Mouse (Mus musculus): ENCODE measurements around the gene Smap2. TPM values are rescaled to one million over a fixed set of nuclear protein-coding genes. Genes with fewer than 3 reads are reported as not detected.

Smap2 gene
- polyA plus RNA-seq, 1 experiment from 2014 or later, result 22.7 TPM

DNA sequence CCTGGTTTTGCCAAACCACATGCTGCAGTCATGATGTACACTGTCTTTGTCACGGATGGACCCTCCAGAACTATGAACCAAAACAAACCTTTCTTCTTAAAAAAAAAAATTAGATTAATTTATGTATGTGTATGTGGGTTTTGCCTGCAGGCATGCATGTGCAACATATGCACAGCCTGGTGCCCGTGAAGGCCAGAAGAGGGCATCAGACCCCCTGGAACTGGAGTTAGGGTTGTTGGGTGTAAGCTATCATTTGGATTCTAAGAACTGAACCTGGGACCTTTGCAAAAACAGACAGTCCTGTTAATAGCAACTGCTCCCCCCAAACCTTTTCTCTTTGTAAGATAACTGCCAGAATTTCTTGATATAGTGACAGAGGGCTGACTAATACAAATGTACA is 16.0 kb downstream of the Smap2 start:
- ATAC-seq, result no peak
- 84% methylated on average over 2 of the region's 2 CpGs for WGBS
- H3K27ac ChIP-seq, result no peak overlapping the region

GRCm38 (mm10) chr4:120995911-120996310 is 21.1 kb downstream of the Smap2 start:
- H3K36me3 ChIP-seq (ENCODE audit: poor library complexity, severe bottlenecking), result no peaks in the 10 kb centered on the region
- no peak for ATAC-seq
- H3K9ac ChIP-seq, result no peak overlapping the region
- H3K4me3 ChIP-seq, result no peak overlapping the region
- 69% methylated on average over 1 of the region's 1 CpGs for WGBS
- no peaks in the 10 kb centered on the region for H3K27me3 ChIP-seq
- H3K27ac ChIP-seq, result no peak overlapping the region
- H3K4me2 ChIP-seq, result no peak overlapping the region
- H3K9me3 ChIP-seq (replicated peaks), result no peaks in the 10 kb centered on the region
- no peaks in the 10 kb centered on the region for H3K4me1 ChIP-seq

More for the DNA sequence above, 16.0 kb downstream of the Smap2 start:
- Histone ChIP-seq H3K27me3 (no peaks in the 10 kb centered on the region), H3K4me2 (no peak overlapping the region), H3K9me3 (replicated peaks) (no peaks in the 10 kb centered on the region), H3K36me3 (ENCODE audit: poor library complexity, severe bottlenecking) (no peaks in the 10 kb centered on the region), H3K9ac (no peak overlapping the region), H3K4me3 (no peak overlapping the region), H3K4me1 (peaks cover 34% of the 10 kb centered on the region)

DNA sequence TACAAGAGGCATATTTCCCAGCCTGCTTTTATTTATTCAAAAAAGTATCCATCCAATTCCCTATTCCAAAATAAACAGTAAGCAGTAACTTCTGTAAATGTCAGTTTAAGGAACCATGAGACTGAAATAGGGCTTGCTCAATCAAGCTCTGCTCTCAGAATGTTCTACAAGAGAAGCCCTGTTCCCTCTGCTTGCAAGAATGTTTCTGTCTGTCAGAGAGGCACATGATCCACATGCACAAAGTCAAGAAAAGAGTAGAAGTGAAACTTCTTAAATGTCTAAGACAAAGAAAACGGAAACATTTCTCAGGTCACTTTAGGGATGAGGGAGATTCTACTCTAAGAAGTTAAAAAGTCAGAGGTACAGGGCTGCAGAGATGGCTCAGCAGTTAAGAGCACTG is 24.0 kb downstream of the Smap2 start:
- no peaks in the 10 kb centered on the region for H3K4me1 ChIP-seq
- no peak for ATAC-seq
- H3K4me3 ChIP-seq, result no peak overlapping the region
- H3K9me3 ChIP-seq (replicated peaks), result peaks cover 3% of the 10 kb centered on the region; the same call in 1 of the 2 replicates
- H3K4me2 ChIP-seq, result no peak overlapping the region
- WGBS, result 85% methylated on average over 1 of the region's 1 CpGs
- no peaks in the 10 kb centered on the region for H3K27me3 ChIP-seq
- H3K9ac ChIP-seq, result no peak overlapping the region
- H3K36me3 ChIP-seq (ENCODE audit: poor library complexity, severe bottlenecking), result no peaks in the 10 kb centered on the region
- no peak overlapping the region for H3K27ac ChIP-seq

DNA sequence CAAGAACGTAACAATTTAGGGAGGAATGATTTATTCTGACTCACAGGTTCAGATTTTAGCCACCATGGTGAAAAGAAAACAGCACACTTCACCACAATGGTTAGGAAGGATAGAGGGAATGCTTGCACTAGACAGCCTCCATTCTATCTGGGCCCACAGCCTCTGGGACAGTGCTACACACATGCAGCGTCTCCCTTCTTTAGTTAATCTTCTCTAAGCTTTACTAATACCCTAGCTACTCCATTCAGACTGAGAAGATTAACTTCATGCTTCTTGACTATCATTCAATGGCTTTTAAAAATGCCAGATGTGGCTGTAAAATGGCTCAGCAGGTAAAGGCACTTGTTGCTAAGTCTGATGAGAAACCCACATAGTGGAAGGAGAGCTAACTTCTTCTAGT is 24.8 kb downstream of the Smap2 start:
- H3K4me1 ChIP-seq, result no peaks in the 10 kb centered on the region
- H3K27me3 ChIP-seq, result no peaks in the 10 kb centered on the region
- H3K9ac ChIP-seq, result no peak overlapping the region
- ATAC-seq, result no peak
- H3K9me3 ChIP-seq (replicated peaks), result peaks cover 3% of the 10 kb centered on the region; the same call in 1 of the 2 replicates
- 34% methylated on average over 2 of the region's 2 CpGs for WGBS
- no peaks in the 10 kb centered on the region for H3K36me3 ChIP-seq (ENCODE audit: poor library complexity, severe bottlenecking)
- H3K27ac ChIP-seq, result no peak overlapping the region
- no peak overlapping the region for H3K4me2 ChIP-seq
- no peak overlapping the region for H3K4me3 ChIP-seq

DNA sequence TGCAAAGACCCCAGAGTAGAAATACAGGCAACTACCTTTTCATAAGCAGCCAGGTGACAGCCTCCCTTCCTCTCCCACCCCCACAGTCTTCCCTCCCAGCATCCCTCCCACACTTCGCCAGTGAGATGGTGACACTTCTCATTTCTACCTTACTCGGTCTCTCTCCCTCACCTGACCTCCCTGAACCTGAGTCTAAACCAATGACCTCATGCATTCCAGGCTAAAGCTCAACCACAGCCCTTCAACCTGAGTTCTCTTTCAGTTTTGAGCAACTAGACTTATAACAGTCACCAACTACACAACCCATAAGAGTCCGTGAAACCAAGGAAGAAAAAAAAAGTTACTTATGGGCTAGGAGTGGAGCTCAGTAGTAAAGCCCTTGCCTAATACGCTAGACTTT is 29.7 kb downstream of the Smap2 start:
- Histone ChIP-seq H3K4me3 (no peak overlapping the region), H3K9me3 (replicated peaks) (peaks cover 3% of the 10 kb centered on the region; the same call in 1 of the 2 replicates), H3K4me2 (no peak overlapping the region), H3K4me1 (no peaks in the 10 kb centered on the region), H3K9ac (no peak overlapping the region), H3K27me3 (no peaks in the 10 kb centered on the region), H3K36me3 (ENCODE audit: poor library complexity, severe bottlenecking) (peaks cover 4% of the 10 kb centered on the region; the same call in 1 of the 2 replicates), H3K27ac (no peak overlapping the region)
- 84% methylated on average over 4 of the region's 4 CpGs for WGBS
- no peak for ATAC-seq

- no peak overlapping the region for H3K4me2 ChIP-seq
- H3K27ac ChIP-seq, result no peak overlapping the region
- ATAC-seq, result peak; percentile 58; the same call in 1 of the 2 replicates
- H3K4me3 ChIP-seq, result no peak overlapping the region
- H3K9ac ChIP-seq, result no peak overlapping the region
- no peaks in the 10 kb centered on the region for H3K27me3 ChIP-seq
- 37% methylated on average over 6 of the region's 6 CpGs for WGBS
- peaks cover 4% of the 10 kb centered on the region; the same call in 1 of the 2 replicates for H3K36me3 ChIP-seq (ENCODE audit: poor library complexity, severe bottlenecking)
- peaks cover 3% of the 10 kb centered on the region; the same call in 1 of the 2 replicates for H3K9me3 ChIP-seq (replicated peaks)
- H3K4me1 ChIP-seq, result no peaks in the 10 kb centered on the region
These were observed 30.6 kb downstream of the Smap2 start for GRCm38 (mm10) chr4:120986446-120986845.

- Histone ChIP-seq H3K9me3 (replicated peaks) (no peaks in the 10 kb centered on the region), H3K9ac (no peak overlapping the region), H3K36me3 (ENCODE audit: poor library complexity, severe bottlenecking) (peaks cover 21% of the 10 kb centered on the region), H3K4me1 (no peaks in the 10 kb centered on the region), H3K4me2 (no peak overlapping the region), H3K4me3 (no peak overlapping the region), H3K27ac (no peak overlapping the region), H3K27me3 (no peaks in the 10 kb centered on the region)
- WGBS, result 93% methylated on average over 3 of the region's 3 CpGs
- no peak for ATAC-seq
These were observed 38.8 kb downstream of the Smap2 start for GRCm38 (mm10) chr4:120978221-120978620.

DNA sequence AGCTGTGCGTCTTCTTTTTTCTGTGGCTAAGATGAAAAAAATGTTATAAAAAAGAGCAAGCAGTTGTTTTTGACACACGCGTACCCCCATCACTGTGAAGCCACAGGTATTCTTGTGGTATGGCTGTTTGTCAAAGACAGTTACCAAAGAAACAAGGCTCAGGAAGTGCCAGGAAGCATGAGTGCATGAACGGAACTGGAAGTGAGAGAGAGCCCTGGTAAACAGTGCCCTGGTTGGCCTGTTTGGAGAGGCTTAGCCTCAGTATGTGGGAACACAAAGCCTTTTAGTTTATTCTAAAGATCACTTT is 41.7 kb downstream of the Smap2 start:
- Histone ChIP-seq H3K4me2 (no peak overlapping the region), H3K4me1 (no peaks in the 10 kb centered on the region), H3K27me3 (no peaks in the 10 kb centered on the region), H3K9ac (no peak overlapping the region), H3K4me3 (no peak overlapping the region), H3K36me3 (ENCODE audit: poor library complexity, severe bottlenecking) (peaks cover 45% of the 10 kb centered on the region), H3K27ac (no peak overlapping the region), H3K9me3 (replicated peaks) (no peaks in the 10 kb centered on the region)
- WGBS, result 94% methylated on average over 4 of the region's 4 CpGs
- no peak for ATAC-seq

- Histone ChIP-seq H3K27me3 (no peaks in the 10 kb centered on the region), H3K9me3 (replicated peaks) (no peaks in the 10 kb centered on the region), H3K4me3 (no peak overlapping the region), H3K4me2 (no peak overlapping the region), H3K27ac (no peak overlapping the region), H3K36me3 (ENCODE audit: poor library complexity, severe bottlenecking) (peaks cover 47% of the 10 kb centered on the region), H3K4me1 (no peaks in the 10 kb centered on the region), H3K9ac (no peak overlapping the region)
- WGBS, result 87% methylated on average over 11 of the region's 11 CpGs
- ATAC-seq, result no peak
These were observed 42.2 kb downstream of the Smap2 start for GRCm38 (mm10) chr4:120974711-120975427.

DNA sequence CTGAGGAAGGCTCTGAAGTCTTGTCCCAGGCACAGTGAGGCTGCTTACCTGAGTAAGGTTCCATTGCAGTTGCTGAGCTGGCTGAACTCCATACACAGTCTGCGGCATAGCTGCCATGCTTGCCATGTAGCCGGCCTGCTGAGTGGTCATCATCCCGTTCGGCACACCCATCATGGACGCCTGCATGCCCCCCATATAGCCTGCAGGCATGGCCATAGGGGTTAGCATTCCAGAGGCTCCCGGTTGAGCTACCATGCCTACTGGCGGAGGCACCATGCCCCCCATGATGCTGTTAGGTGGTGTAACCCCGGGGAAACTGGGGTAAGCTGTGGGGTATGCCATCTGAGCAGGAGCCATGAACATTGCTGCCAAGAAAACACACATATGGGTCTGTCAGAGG is 45.2 kb downstream of the Smap2 start:
- no peak overlapping the region for H3K9ac ChIP-seq
- no peak overlapping the region for H3K27ac ChIP-seq
- H3K4me3 ChIP-seq, result no peak overlapping the region
- H3K36me3 ChIP-seq (ENCODE audit: poor library complexity, severe bottlenecking), result peaks cover 59% of the 10 kb centered on the region
- no peak for ATAC-seq
- H3K4me2 ChIP-seq, result no peak overlapping the region
- no peaks in the 10 kb centered on the region for H3K4me1 ChIP-seq
- 94% methylated on average over 8 of the region's 8 CpGs for WGBS
- H3K27me3 ChIP-seq, result no peaks in the 10 kb centered on the region
- H3K9me3 ChIP-seq (replicated peaks), result no peaks in the 10 kb centered on the region

- Histone ChIP-seq H3K4me1 (no peaks in the 10 kb centered on the region), H3K27ac (no peak overlapping the region), H3K9me3 (replicated peaks) (no peaks in the 10 kb centered on the region), H3K9ac (no peak overlapping the region), H3K27me3 (no peaks in the 10 kb centered on the region), H3K36me3 (ENCODE audit: poor library complexity, severe bottlenecking) (peaks cover 50% of the 10 kb centered on the region), H3K4me3 (no peak overlapping the region), H3K4me2 (no peak overlapping the region)
- 84% methylated on average over 5 of the region's 5 CpGs for WGBS
- ATAC-seq, result 0 out of 2 replicates have a peak, but pooled peaks have one; percentile 27
These were observed 47.5 kb downstream of the Smap2 start for GRCm38 (mm10) chr4:120969382-120970146.

DNA sequence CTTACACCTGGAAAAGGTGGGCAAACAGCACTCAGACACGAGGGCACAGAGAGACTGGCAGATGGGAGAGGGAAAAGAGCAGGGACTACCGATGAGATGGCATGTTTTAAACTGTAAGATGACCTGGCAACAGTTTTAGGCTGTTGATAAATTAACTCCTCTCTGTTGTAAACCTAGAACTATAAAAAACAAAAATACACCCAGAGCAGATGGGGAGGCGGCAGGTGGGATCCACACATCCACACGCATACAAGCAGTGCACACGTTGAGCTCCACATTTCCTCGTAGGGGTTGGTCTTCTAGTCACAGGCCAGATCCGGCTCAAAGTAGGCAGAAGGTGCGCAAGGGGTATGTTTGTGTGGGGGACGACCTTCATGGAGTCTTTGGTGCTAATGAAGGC is 48.6 kb downstream of the Smap2 start:
- no peak overlapping the region for H3K4me3 ChIP-seq
- H3K27ac ChIP-seq, result no peak overlapping the region
- no peaks in the 10 kb centered on the region for H3K27me3 ChIP-seq
- ATAC-seq, result no peak
- H3K4me1 ChIP-seq, result no peaks in the 10 kb centered on the region
- peaks cover 41% of the 10 kb centered on the region for H3K36me3 ChIP-seq (ENCODE audit: poor library complexity, severe bottlenecking)
- no peaks in the 10 kb centered on the region for H3K9me3 ChIP-seq (replicated peaks)
- no peak overlapping the region for H3K4me2 ChIP-seq
- H3K9ac ChIP-seq, result no peak overlapping the region
- 91% methylated on average over 9 of the region's 9 CpGs for WGBS
